Comparison of ENCODE assay signal across 18 mouse cellular contexts in genomic region chr1:119035931-119036330, GRCm38 (mm10). TPM values are rescaled to one million over a fixed set of nuclear protein-coding genes. Genes with fewer than 3 reads are reported as not detected.
DNase-seq lines count a peak whose midpoint lies in the region; ATAC-seq and TF ChIP-seq lines count a peak whose summit lies in the region.
"Had no signal": no experiment of that assay in that cellular context is flagged by ENCODE, and none has a peak within 500 bp of the region (broad histone marks: within the 10 kb centered on the region; RNA-seq: fewer than 3 reads in every experiment).

No protein-coding gene starts in this region.

- H3K36me3 ChIP-seq in forebrain, embryonic 12.5 days (replicated peaks) = peaks cover 20% of the 10 kb centered on the region; the same call in 1 of the 2 replicates
- no peaks in the 10 kb centered on the region; the same call in 1 of the 2 replicates for H3K36me3 ChIP-seq in forebrain, embryonic 11.5 days (ENCODE audit: control insufficient read depth, insufficient read depth, low read length)
- no peaks in the 10 kb centered on the region for H3K36me3 ChIP-seq in lung, embryonic 16.5 days (ENCODE audit: control insufficient read depth, insufficient read depth, low read length)
- no peaks in the 10 kb centered on the region for H3K36me3 ChIP-seq in embryonic facial prominence, embryonic 11.5 days (replicated peaks; ENCODE audit: control insufficient read depth, insufficient read depth, low read depth, low read length)
- peaks cover 10% of the 10 kb centered on the region; the same call in 1 of the 2 replicates for H3K36me3 ChIP-seq in limb, embryonic 15.5 days
- H3K36me3 ChIP-seq: forebrain, embryonic 15.5 days; heart, embryonic 12.5 days; kidney, embryonic 15.5 days had no signal

- H3K4me3 ChIP-seq in forebrain, embryonic 12.5 days (replicated peaks) = no peak overlapping the region
- no peak overlapping the region for H3K4me3 ChIP-seq in forebrain, embryonic 11.5 days (ENCODE audit: low read depth, low read length)
- no peak overlapping the region for H3K4me3 ChIP-seq in lung, embryonic 16.5 days (ENCODE audit: low read length)
- H3K4me3 ChIP-seq in embryonic facial prominence, embryonic 11.5 days (ENCODE audit: low read depth, low read length) = no peak overlapping the region
- H3K4me3 ChIP-seq in limb, embryonic 15.5 days = no peak overlapping the region
- H3K4me3 ChIP-seq in cerebellum, adult 2 months (replicated peaks; ENCODE audit: insufficient read depth, low read depth, low read length) = no peak overlapping the region
- H3K4me3 ChIP-seq: embryonic facial prominence, embryonic 12.5 days; forebrain, embryonic 15.5 days; heart, embryonic 12.5 days; kidney, embryonic 15.5 days; megakaryocyte, embryonic 14.5 days had no signal

- H3K9me3 ChIP-seq in forebrain, embryonic 12.5 days = no peaks in the 10 kb centered on the region
- no peaks in the 10 kb centered on the region for H3K9me3 ChIP-seq in forebrain, embryonic 11.5 days (ENCODE audit: control insufficient read depth, low read length)
- H3K9me3 ChIP-seq in lung, embryonic 16.5 days (ENCODE audit: control insufficient read depth, low read length) = no peaks in the 10 kb centered on the region
- no peaks in the 10 kb centered on the region for H3K9me3 ChIP-seq in embryonic facial prominence, embryonic 11.5 days (replicated peaks; ENCODE audit: control insufficient read depth, low read length)
- no peaks in the 10 kb centered on the region for H3K9me3 ChIP-seq in limb, embryonic 15.5 days
- H3K9me3 ChIP-seq: embryonic facial prominence, embryonic 12.5 days; forebrain, embryonic 15.5 days; heart, embryonic 12.5 days; kidney, embryonic 15.5 days had no signal

- no peak for DNase-seq in forebrain, embryonic 11.5 days (ENCODE audit: low spot score)
- no peak for DNase-seq in lung, postnatal 25 days (ENCODE audit: low spot score)
- DNase-seq in embryonic facial prominence, embryonic 11.5 days (ENCODE audit: low spot score) = peak; percentile 40
- DNase-seq in cerebellum, adult 2 months = no peak
- DNase-seq: cerebellum, adult 8-10 months; gastrocnemius, postnatal 10 days; thymus, postnatal 4 days had no signal

- 0 out of 2 replicates have a peak overlapping the region, but pooled peaks have one; percentile 8 for H3K27ac ChIP-seq in forebrain, embryonic 12.5 days
- no peak overlapping the region for H3K27ac ChIP-seq in forebrain, embryonic 11.5 days (ENCODE audit: low read depth, low read length)
- peak overlapping the region; percentile 67 for H3K27ac ChIP-seq in lung, embryonic 16.5 days (ENCODE audit: low read length)
- H3K27ac ChIP-seq in embryonic facial prominence, embryonic 11.5 days (replicated peaks; ENCODE audit: low read depth, low read length) = no peak overlapping the region
- peak overlapping the region; percentile 94 for H3K27ac ChIP-seq in limb, embryonic 15.5 days
- H3K27ac ChIP-seq in cerebellum, adult 2 months (ENCODE audit: insufficient read depth, low read length) = no peak overlapping the region
- H3K27ac ChIP-seq: hindbrain, embryonic 14.5 days; kidney, embryonic 15.5 days; liver, embryonic 14.5 days had no signal

- H3K9ac ChIP-seq in forebrain, embryonic 12.5 days = no peak overlapping the region
- no peak overlapping the region for H3K9ac ChIP-seq in forebrain, embryonic 11.5 days (ENCODE audit: low read length)
- no peak overlapping the region for H3K9ac ChIP-seq in lung, embryonic 16.5 days (ENCODE audit: low read length)
- no peak overlapping the region for H3K9ac ChIP-seq in embryonic facial prominence, embryonic 11.5 days (replicated peaks; ENCODE audit: low read length)
- no peak overlapping the region for H3K9ac ChIP-seq in limb, embryonic 15.5 days
- H3K9ac ChIP-seq: embryonic facial prominence, embryonic 12.5 days; forebrain, embryonic 15.5 days; heart, embryonic 12.5 days; hindbrain, embryonic 14.5 days; kidney, embryonic 15.5 days; liver, embryonic 14.5 days had no signal

- WGBS in forebrain, embryonic 12.5 days = 45% methylated on average over 8 of the region's 8 CpGs
- WGBS in forebrain, embryonic 11.5 days = 57% methylated on average over 8 of the region's 8 CpGs
- 47% methylated on average over 8 of the region's 8 CpGs for WGBS in lung, embryonic 16.5 days
- 40% methylated on average over 8 of the region's 8 CpGs for WGBS in embryonic facial prominence, embryonic 11.5 days
- 41% methylated on average over 8 of the region's 8 CpGs for WGBS in limb, embryonic 15.5 days
- WGBS in cerebellum, adult 2 months = 83% methylated on average over 8 of the region's 8 CpGs

- no peak for TF ChIP-seq CTCF in cerebellum, adult 2 months (IDR thresholded peaks at IDR 0.05; ENCODE audit: borderline replicate concordance, insufficient read depth, low read depth, low read length)

- H3K4me1 ChIP-seq in forebrain, embryonic 12.5 days = peaks cover 40% of the 10 kb centered on the region
- peaks cover 21% of the 10 kb centered on the region for H3K4me1 ChIP-seq in forebrain, embryonic 11.5 days (replicated peaks; ENCODE audit: control insufficient read depth, insufficient read depth, low read length)
- H3K4me1 ChIP-seq in lung, embryonic 16.5 days (replicated peaks; ENCODE audit: control insufficient read depth, insufficient read depth, low read length) = peaks cover 25% of the 10 kb centered on the region
- H3K4me1 ChIP-seq in embryonic facial prominence, embryonic 11.5 days (ENCODE audit: control insufficient read depth, insufficient read depth, low read length) = peaks cover 17% of the 10 kb centered on the region
- H3K4me1 ChIP-seq in limb, embryonic 15.5 days = peaks cover 53% of the 10 kb centered on the region
- no peaks in the 10 kb centered on the region for H3K4me1 ChIP-seq in cerebellum, adult 2 months (ENCODE audit: control insufficient read depth, insufficient read depth, low read length)

- H3K27me3 ChIP-seq in forebrain, embryonic 12.5 days = peaks cover 7% of the 10 kb centered on the region; the same call in 1 of the 2 replicates
- H3K27me3 ChIP-seq in forebrain, embryonic 11.5 days (ENCODE audit: control insufficient read depth, insufficient read depth, low read length) = no peaks in the 10 kb centered on the region
- no peaks in the 10 kb centered on the region for H3K27me3 ChIP-seq in lung, embryonic 16.5 days (ENCODE audit: control insufficient read depth, insufficient read depth, low read depth, low read length)
- no peaks in the 10 kb centered on the region for H3K27me3 ChIP-seq in embryonic facial prominence, embryonic 11.5 days (ENCODE audit: control insufficient read depth, insufficient read depth, low read length)
- H3K27me3 ChIP-seq in limb, embryonic 15.5 days = no peaks in the 10 kb centered on the region
- H3K27me3 ChIP-seq in cerebellum, adult 2 months (ENCODE audit: control insufficient read depth, insufficient read depth, low read length) = no peaks in the 10 kb centered on the region
- H3K27me3 ChIP-seq: embryonic facial prominence, embryonic 12.5 days; forebrain, embryonic 15.5 days; heart, embryonic 12.5 days; kidney, embryonic 15.5 days; megakaryocyte, embryonic 14.5 days had no signal

- ATAC-seq in forebrain, embryonic 12.5 days (ENCODE audit: low FRiP score) = no peak
- ATAC-seq in forebrain, embryonic 11.5 days (replicated peaks; ENCODE audit: low FRiP score) = no peak
- ATAC-seq in lung, embryonic 16.5 days (ENCODE audit: low read depth) = no peak
- ATAC-seq in embryonic facial prominence, embryonic 11.5 days (replicated peaks; ENCODE audit: insufficient number of reproducible peaks, low FRiP score, low TSS enrichment, low read depth) = no peak
- no peak for ATAC-seq in limb, embryonic 15.5 days (ENCODE audit: insufficient number of reproducible peaks, low FRiP score, low TSS enrichment, low read depth)
- ATAC-seq in CD4-positive, CD25-positive, alpha-beta regulatory T cell, adult 4 months = no peak
- ATAC-seq: forebrain, embryonic 15.5 days had no signal

- no peak overlapping the region for H3K4me2 ChIP-seq in forebrain, embryonic 12.5 days
- H3K4me2 ChIP-seq in forebrain, embryonic 11.5 days (ENCODE audit: low read depth, low read length, severe bottlenecking) = no peak overlapping the region
- no peak overlapping the region for H3K4me2 ChIP-seq in lung, embryonic 16.5 days (ENCODE audit: low read depth, low read length)
- H3K4me2 ChIP-seq in embryonic facial prominence, embryonic 11.5 days (ENCODE audit: low read depth, low read length) = no peak overlapping the region
- no peak overlapping the region for H3K4me2 ChIP-seq in limb, embryonic 15.5 days
- H3K4me2 ChIP-seq: embryonic facial prominence, embryonic 12.5 days; forebrain, embryonic 15.5 days; heart, embryonic 12.5 days; hindbrain, embryonic 14.5 days; kidney, embryonic 15.5 days had no signal

- no peak for TF ChIP-seq POLR2A in cerebellum, adult 2 months (IDR thresholded peaks at IDR 0.05; ENCODE audit: borderline replicate concordance, insufficient read depth, low read length)

RNA-seq across cellular contexts. Expression of gene Gli2, which starts 17.5 kb away (rescaled TPM):
- 10.8 and 11.4 TPM in 2 replicates for polyA plus RNA-seq in forebrain, embryonic 12.5 days (2016; fragmentation: Nextera tagmentation; extraction: Ambion mirVana)
- polyA plus RNA-seq in forebrain, embryonic 11.5 days (2014; fragmentation: Nextera tagmentation; extraction: Ambion mirVana) = 16.0 and 16.3 TPM in 2 replicates
- 5.6 and 6.3 TPM in 2 replicates for polyA plus RNA-seq in lung, embryonic 16.5 days (2015; fragmentation: Nextera tagmentation; extraction: Ambion mirVana)
- polyA plus RNA-seq in embryonic facial prominence, embryonic 11.5 days (2014; fragmentation: Nextera tagmentation; extraction: Ambion mirVana) = 13.3 and 14.0 TPM in 2 replicates
- polyA plus RNA-seq in limb, embryonic 15.5 days (2015; fragmentation: Nextera tagmentation; extraction: Ambion mirVana) = 14.5 and 15.7 TPM in 2 replicates
- polyA plus RNA-seq in cerebellum, adult 2 months (2012; rRNA removed) = 2.4 and 2.7 TPM in 2 replicates
- polyA plus RNA-seq in CD4-positive, CD25-positive, alpha-beta regulatory T cell, adult 4 months (2017; shearing (Covaris generic)) = not detected

Comparison
In these comparisons a context has a peak if more than half of its experiments do, and no peak if none do; other contexts are left out.
1. H3K27ac ChIP-seq: peak in forebrain, embryonic 12.5 days (single experiment), lung, embryonic 16.5 days (single experiment) and limb, embryonic 15.5 days (single experiment); none in forebrain, embryonic 11.5 days (single experiment), embryonic facial prominence, embryonic 11.5 days (single experiment) and cerebellum, adult 2 months (single experiment).